Mouse (Mus musculus): ENCODE data around the gene Tmem163. TPM values are rescaled to one million over a fixed set of nuclear protein-coding genes. Genes with fewer than 3 reads are reported as not detected.
A peak's percentile ranks its signal among the peaks of the same experiment; 100 is the strongest.

Gene Tmem163
- total and polyA plus RNA-seq, 2 experiments from 2014 or later, result 16.6 to 17.3 TPM

- H3K9me3 ChIP-seq (replicated peaks; ENCODE audit: control insufficient read depth, low read length), result 0 out of 2 replicates have a peak, but pooled peaks cover 5% of the 10 kb centered on the region
- H3K4me2 ChIP-seq (ENCODE audit: low read depth, low read length), result no peak overlapping the region
- no peak overlapping the region for H3K4me3 ChIP-seq (ENCODE audit: low read depth, low read length)
- DNase-seq (ENCODE audit: low spot score) (no peak), ATAC-seq (ENCODE audit: insufficient read depth, low read depth) (no peak)
- H3K9ac ChIP-seq (replicated peaks; ENCODE audit: low read depth, low read length), result no peak overlapping the region
- H3K4me1 ChIP-seq (ENCODE audit: control insufficient read depth, insufficient read depth), result peaks cover 9% of the 10 kb centered on the region; the same call in 1 of the 2 replicates
- TF ChIP-seq CTCF (IDR thresholded peaks at IDR 0.05; ENCODE audit: low read depth) (no peak), EP300 (IDR thresholded peaks at IDR 0.05; ENCODE audit: low read depth) (no peak)
- no peaks in the 10 kb centered on the region for H3K27me3 ChIP-seq (ENCODE audit: control insufficient read depth, insufficient read depth, low read length)
- H3K36me3 ChIP-seq (replicated peaks; ENCODE audit: control insufficient read depth, insufficient read depth, low read length), result no peaks in the 10 kb centered on the region
- 99% methylated on average over 10 of the region's 10 CpGs for WGBS
- no peak overlapping the region for H3K27ac ChIP-seq (ENCODE audit: low read depth)
These were observed 164.5 kb downstream of the Tmem163 start for GRCm38 (mm10) chr1:127514888-127515287.

GRCm38 (mm10) chr1:127514479-127514878 is 164.9 kb downstream of the Tmem163 start:
- Histone ChIP-seq H3K4me3 (ENCODE audit: low read depth, low read length) (no peak overlapping the region), H3K27ac (ENCODE audit: low read depth) (no peak overlapping the region)
- WGBS, result 72% methylated on average over 3 of the region's 3 CpGs

GRCm38 (mm10) chr1:127513664-127514063 is 165.7 kb downstream of the Tmem163 start:
- ATAC-seq (ENCODE audit: insufficient read depth, low read depth) (no peak), DNase-seq (ENCODE audit: low spot score) (no peak)
- no peaks in the 10 kb centered on the region for H3K36me3 ChIP-seq (replicated peaks; ENCODE audit: control insufficient read depth, insufficient read depth, low read length)
- no peak overlapping the region for H3K27ac ChIP-seq (ENCODE audit: low read depth)
- H3K4me1 ChIP-seq (ENCODE audit: control insufficient read depth, insufficient read depth), result peaks cover 9% of the 10 kb centered on the region; the same call in 1 of the 2 replicates
- no peak overlapping the region for H3K4me2 ChIP-seq (ENCODE audit: low read depth, low read length)
- H3K9me3 ChIP-seq (replicated peaks; ENCODE audit: control insufficient read depth, low read length), result 0 out of 2 replicates have a peak, but pooled peaks cover 5% of the 10 kb centered on the region
- no peak overlapping the region for H3K9ac ChIP-seq (replicated peaks; ENCODE audit: low read depth, low read length)
- no peak overlapping the region for H3K4me3 ChIP-seq (ENCODE audit: low read depth, low read length)
- 84% methylated on average over 3 of the region's 3 CpGs for WGBS
- H3K27me3 ChIP-seq (ENCODE audit: control insufficient read depth, insufficient read depth, low read length), result no peaks in the 10 kb centered on the region
- TF ChIP-seq CTCF (IDR thresholded peaks at IDR 0.05; ENCODE audit: low read depth) (no peak), EP300 (IDR thresholded peaks at IDR 0.05; ENCODE audit: low read depth) (no peak)

More at GRCm38 (mm10) chr1:127514479-127514878, 164.9 kb downstream of the Tmem163 start:
- Histone ChIP-seq H3K36me3 (replicated peaks; ENCODE audit: control insufficient read depth, insufficient read depth, low read length) (no peaks in the 10 kb centered on the region), H3K9me3 (replicated peaks; ENCODE audit: control insufficient read depth, low read length) (0 out of 2 replicates have a peak, but pooled peaks cover 5% of the 10 kb centered on the region), H3K27me3 (ENCODE audit: control insufficient read depth, insufficient read depth, low read length) (no peaks in the 10 kb centered on the region), H3K4me2 (ENCODE audit: low read depth, low read length) (no peak overlapping the region), H3K9ac (replicated peaks; ENCODE audit: low read depth, low read length) (no peak overlapping the region), H3K4me1 (ENCODE audit: control insufficient read depth, insufficient read depth) (peaks cover 9% of the 10 kb centered on the region; the same call in 1 of the 2 replicates)
- DNase-seq (ENCODE audit: low spot score) (no peak), ATAC-seq (ENCODE audit: insufficient read depth, low read depth) (no peak)
- TF ChIP-seq CTCF (IDR thresholded peaks at IDR 0.05; ENCODE audit: low read depth), result no peak
- no peak for TF ChIP-seq EP300 (IDR thresholded peaks at IDR 0.05; ENCODE audit: low read depth)

GRCm38 (mm10) chr1:127513140-127513539 is 166.2 kb downstream of the Tmem163 start:
- no peak for TF ChIP-seq EP300 (IDR thresholded peaks at IDR 0.05; ENCODE audit: low read depth)
- no peak for TF ChIP-seq CTCF (IDR thresholded peaks at IDR 0.05; ENCODE audit: low read depth)
- ATAC-seq (ENCODE audit: insufficient read depth, low read depth) (no peak), DNase-seq (ENCODE audit: low spot score) (no peak)
- Histone ChIP-seq H3K27me3 (ENCODE audit: control insufficient read depth, insufficient read depth, low read length) (no peaks in the 10 kb centered on the region), H3K27ac (ENCODE audit: low read depth) (no peak overlapping the region), H3K9ac (replicated peaks; ENCODE audit: low read depth, low read length) (no peak overlapping the region), H3K4me1 (ENCODE audit: control insufficient read depth, insufficient read depth) (peaks cover 9% of the 10 kb centered on the region; the same call in 1 of the 2 replicates), H3K4me2 (ENCODE audit: low read depth, low read length) (no peak overlapping the region), H3K9me3 (replicated peaks; ENCODE audit: control insufficient read depth, low read length) (0 out of 2 replicates have a peak, but pooled peaks cover 5% of the 10 kb centered on the region), H3K4me3 (ENCODE audit: low read depth, low read length) (no peak overlapping the region), H3K36me3 (replicated peaks; ENCODE audit: control insufficient read depth, insufficient read depth, low read length) (no peaks in the 10 kb centered on the region)
- 88% methylated on average over 8 of the region's 8 CpGs for WGBS

GRCm38 (mm10) chr1:127512709-127513108 is 166.6 kb downstream of the Tmem163 start:
- no peak for ATAC-seq (ENCODE audit: insufficient read depth, low read depth)
- H3K27me3 ChIP-seq (ENCODE audit: control insufficient read depth, insufficient read depth, low read length), result no peaks in the 10 kb centered on the region
- H3K4me2 ChIP-seq (ENCODE audit: low read depth, low read length), result no peak overlapping the region
- TF ChIP-seq CTCF (IDR thresholded peaks at IDR 0.05; ENCODE audit: low read depth) (no peak), EP300 (IDR thresholded peaks at IDR 0.05; ENCODE audit: low read depth) (no peak)
- H3K4me3 ChIP-seq (ENCODE audit: low read depth, low read length), result no peak overlapping the region
- H3K9me3 ChIP-seq (replicated peaks; ENCODE audit: control insufficient read depth, low read length), result 0 out of 2 replicates have a peak, but pooled peaks cover 5% of the 10 kb centered on the region
- H3K36me3 ChIP-seq (replicated peaks; ENCODE audit: control insufficient read depth, insufficient read depth, low read length), result no peaks in the 10 kb centered on the region
- H3K9ac ChIP-seq (replicated peaks; ENCODE audit: low read depth, low read length), result no peak overlapping the region
- peaks cover 9% of the 10 kb centered on the region; the same call in 1 of the 2 replicates for H3K4me1 ChIP-seq (ENCODE audit: control insufficient read depth, insufficient read depth)
- no peak overlapping the region for H3K27ac ChIP-seq (ENCODE audit: low read depth)
- WGBS, result 84% methylated on average over 6 of the region's 6 CpGs
- DNase-seq (ENCODE audit: low spot score), result no peak

GRCm38 (mm10) chr1:127511362-127511761 is 168.0 kb downstream of the Tmem163 start:
- 30% methylated on average over 6 of the region's 6 CpGs for WGBS
- H3K27me3 ChIP-seq (ENCODE audit: control insufficient read depth, insufficient read depth, low read length), result no peaks in the 10 kb centered on the region
- no peak overlapping the region for H3K27ac ChIP-seq (ENCODE audit: low read depth)
- H3K4me1 ChIP-seq (ENCODE audit: control insufficient read depth, insufficient read depth), result peaks cover 9% of the 10 kb centered on the region; the same call in 1 of the 2 replicates
- no peak for TF ChIP-seq CTCF (IDR thresholded peaks at IDR 0.05; ENCODE audit: low read depth)
- TF ChIP-seq EP300 (IDR thresholded peaks at IDR 0.05; ENCODE audit: low read depth), result no peak
- peak; percentile 41; the same call in 1 of the 2 replicates for ATAC-seq (ENCODE audit: insufficient read depth, low read depth)
- no peak overlapping the region for H3K9ac ChIP-seq (replicated peaks; ENCODE audit: low read depth, low read length)
- H3K4me2 ChIP-seq (ENCODE audit: low read depth, low read length), result no peak overlapping the region
- peak; percentile 34 for DNase-seq (ENCODE audit: low spot score)
- no peaks in the 10 kb centered on the region for H3K36me3 ChIP-seq (replicated peaks; ENCODE audit: control insufficient read depth, insufficient read depth, low read length)
- no peak overlapping the region for H3K4me3 ChIP-seq (ENCODE audit: low read depth, low read length)
- 0 out of 2 replicates have a peak, but pooled peaks cover 5% of the 10 kb centered on the region for H3K9me3 ChIP-seq (replicated peaks; ENCODE audit: control insufficient read depth, low read length)
